Mouse (Mus musculus) ovary, adult 18-20 months (tissue): ENCODE measurements at regions not wholly inside any gene's neighbourhood (a gene's known extent, or its start where the extent isn't known, plus 50 kb on each side); places are given as distances from the start of the nearest gene placed in this dataset.

Experiments used
- DNase-seq: peaks from one replicate; pipeline ENCODE4 v3.0.0; 2022; ENCODE audit warnings: low spot score, mixed read lengths

- no peak for DNase-seq
Observed at GRCm38 (mm10) chr6:106876690-106877089, 76.8 kb upstream of the Crbn start.

GRCm38 (mm10) chr6:106891879-106892638, 92.2 kb upstream of the Crbn start:
- DNase-seq: no peak

GRCm38 (mm10) chr6:106892639-106892934, 92.7 kb upstream of the Crbn start:
- no peak for DNase-seq

- no peak for DNase-seq
Observed at GRCm38 (mm10) chr6:106903953-106904683, 104.2 kb upstream of the Crbn start.

GRCm38 (mm10) chr6:106915121-106915520, 115.2 kb upstream of the Crbn start:
- DNase-seq: no peak

GRCm38 (mm10) chr6:106916683-106917289, 116.9 kb upstream of the Crbn start:
- DNase-seq: no peak

- DNase-seq: no peak
Observed at GRCm38 (mm10) chr6:106920951-106921350, 121.1 kb upstream of the Crbn start.

- no peak for DNase-seq
Observed at GRCm38 (mm10) chr6:106925486-106925885, 125.6 kb upstream of the Crbn start.

GRCm38 (mm10) chr6:106933584-106933983, 133.7 kb upstream of the Crbn start:
- no peak for DNase-seq

- no peak for DNase-seq
Observed at GRCm38 (mm10) chr6:106946227-106946927, 146.5 kb upstream of the Crbn start.

GRCm38 (mm10) chr6:106950909-106951308, 151.0 kb upstream of the Crbn start:
- no peak for DNase-seq

GRCm38 (mm10) chr6:106961320-106961719, 161.4 kb upstream of the Crbn start:
- DNase-seq: no peak

- no peak for DNase-seq
Observed at GRCm38 (mm10) chr6:106964337-106964736, 164.5 kb upstream of the Crbn start.

GRCm38 (mm10) chr6:106975439-106975838, 175.6 kb upstream of the Crbn start:
- no peak for DNase-seq

- no peak for DNase-seq
Observed at GRCm38 (mm10) chr6:106978721-106979120, 178.8 kb upstream of the Crbn start.

- DNase-seq: no peak
Observed at GRCm38 (mm10) chr6:106979755-106980154, 179.9 kb upstream of the Crbn start.

GRCm38 (mm10) chr6:106980188-106980587, 180.3 kb upstream of the Crbn start:
- DNase-seq: no peak

GRCm38 (mm10) chr6:106981232-106981631, 181.4 kb upstream of the Crbn start:
- no peak for DNase-seq

- DNase-seq: no peak
Observed at GRCm38 (mm10) chr6:106985132-106985801, 185.4 kb upstream of the Crbn start.

- DNase-seq: no peak
Observed at GRCm38 (mm10) chr6:106991586-106991985, 191.7 kb upstream of the Crbn start.

GRCm38 (mm10) chr6:107004406-107005120, 204.7 kb upstream of the Crbn start:
- no peak for DNase-seq
